Mouse (Mus musculus) Muller cell, postnatal 12 days (primary cell): ENCODE results near the gene Spta1.

Experiments used
- DNase-seq: peaks from one replicate; pipeline ENCODE4 v3.0.0-alpha.2; 2015; ENCODE audit errors: inconsistent ontology term

The Spta1 gene

GRCm38 (mm10) chr1:174267816-174268215 lies 95.2 kb downstream of the Spta1 start:
- no peak for DNase-seq

DNA sequence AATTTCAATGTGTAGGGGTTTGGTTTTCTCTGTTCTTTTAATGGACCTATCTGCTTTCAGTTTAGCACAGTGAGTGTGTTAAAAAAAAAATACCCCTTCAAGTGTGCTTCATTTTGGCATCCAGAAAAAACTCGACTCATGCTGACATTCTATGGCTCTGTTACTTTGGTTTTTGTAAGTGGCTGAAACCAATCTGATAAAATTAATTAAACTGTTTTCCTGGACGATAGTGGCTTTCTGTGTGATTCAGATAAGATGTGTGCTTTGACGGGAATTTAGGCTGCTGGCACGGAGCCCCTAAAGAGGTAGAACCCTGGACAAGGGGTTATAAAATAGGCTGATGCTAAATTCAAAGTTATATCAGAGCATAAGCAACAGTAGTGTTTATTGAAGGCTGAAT lies 96.6 kb downstream of the Spta1 start:
- no peak for DNase-seq

GRCm38 (mm10) chr1:174270643-174271042 lies 98.1 kb downstream of the Spta1 start:
- no peak for DNase-seq
